Mouse (Mus musculus): ENCODE measurements around the gene Xpr1. TPM values are rescaled to one million over a fixed set of nuclear protein-coding genes. Genes with fewer than 3 reads are reported as not detected.

Xpr1 gene
- polyA plus RNA-seq, 1 experiment = 4.3 TPM

GRCm38 (mm10) chr1:155320091-155320833, 97.0 kb downstream of the Xpr1 start:
- no peak overlapping the region for H3ac ChIP-seq (ENCODE audit: control insufficient read depth, insufficient read length, low read depth)
- H3K4me3 ChIP-seq (ENCODE audit: insufficient read depth, poor library complexity, severe bottlenecking) = no peak overlapping the region
- no peaks in the 10 kb centered on the region for H3K79me3 ChIP-seq (ENCODE audit: low read depth)
- H3K79me2 ChIP-seq (ENCODE audit: control insufficient read depth, insufficient read depth) = no peaks in the 10 kb centered on the region
- H3K27me3 ChIP-seq (ENCODE audit: control insufficient read depth, insufficient read depth, insufficient read length) = no peaks in the 10 kb centered on the region
- H3K36me3 ChIP-seq (ENCODE audit: control insufficient read depth, insufficient read depth) = no peaks in the 10 kb centered on the region
- TF ChIP-seq FOSL1 (IDR thresholded peaks at IDR 0.05; ENCODE audit: insufficient read depth, low read length, poor library complexity, severe bottlenecking) = no peak
- TF ChIP-seq MYOG (IDR thresholded peaks at IDR 0.05; ENCODE audit: control insufficient read depth, extremely low read depth, insufficient read length) = no peak

DNA sequence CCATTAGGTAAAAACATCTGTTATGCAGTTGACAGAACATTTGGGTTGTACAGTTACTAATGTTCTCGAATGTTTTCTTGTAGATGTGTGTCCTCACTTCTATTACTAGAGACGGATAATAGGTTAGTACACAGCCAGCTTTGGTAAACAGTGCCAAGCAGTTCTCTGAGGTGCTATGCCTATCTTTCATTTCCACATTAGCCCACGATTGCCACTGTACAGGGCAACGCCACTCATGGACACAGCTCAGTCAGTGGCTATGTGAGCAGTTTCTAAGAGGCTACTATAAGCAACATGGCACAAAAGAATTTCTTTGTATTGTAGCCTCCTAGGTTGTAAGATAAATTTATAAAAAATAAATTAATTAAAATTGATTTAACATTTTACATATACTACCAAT, 97.7 kb downstream of the Xpr1 start:
- Histone ChIP-seq H3K79me2 (ENCODE audit: control insufficient read depth, insufficient read depth) (no peaks in the 10 kb centered on the region), H3K79me3 (ENCODE audit: low read depth) (no peaks in the 10 kb centered on the region), H3ac (ENCODE audit: control insufficient read depth, insufficient read length, low read depth) (no peak overlapping the region), H3K4me3 (ENCODE audit: insufficient read depth, poor library complexity, severe bottlenecking) (no peak overlapping the region), H3K27me3 (ENCODE audit: control insufficient read depth, insufficient read depth, insufficient read length) (no peaks in the 10 kb centered on the region), H3K36me3 (ENCODE audit: control insufficient read depth, insufficient read depth) (no peaks in the 10 kb centered on the region)
- no peak for TF ChIP-seq MYOG (IDR thresholded peaks at IDR 0.05; ENCODE audit: control insufficient read depth, extremely low read depth, insufficient read length)
- no peak for TF ChIP-seq MYOD1 (IDR thresholded peaks at IDR 0.05; ENCODE audit: control insufficient read depth, insufficient read length, low read depth)
- no peak for TF ChIP-seq CTCF (IDR thresholded peaks at IDR 0.05; ENCODE audit: control insufficient read depth, insufficient read depth, insufficient read length)
- no peak for TF ChIP-seq FOSL1 (IDR thresholded peaks at IDR 0.05; ENCODE audit: insufficient read depth, low read length, poor library complexity, severe bottlenecking)
- TF ChIP-seq USF1 (IDR thresholded peaks at IDR 0.05; ENCODE audit: low read depth) = no peak
- TF ChIP-seq MAX (IDR thresholded peaks at IDR 0.05) = no peak
- TF ChIP-seq CEBPB (IDR thresholded peaks at IDR 0.05; ENCODE audit: low read depth) = no peak

- H3K27me3 ChIP-seq (ENCODE audit: control insufficient read depth, insufficient read depth, insufficient read length) = no peaks in the 10 kb centered on the region
- no peaks in the 10 kb centered on the region for H3K79me3 ChIP-seq (ENCODE audit: low read depth)
- H3ac ChIP-seq (ENCODE audit: control insufficient read depth, insufficient read length, low read depth) = no peak overlapping the region
- H3K36me3 ChIP-seq (ENCODE audit: control insufficient read depth, insufficient read depth) = no peaks in the 10 kb centered on the region
- TF ChIP-seq FOSL1 (IDR thresholded peaks at IDR 0.05; ENCODE audit: insufficient read depth, low read length, poor library complexity, severe bottlenecking) = no peak
- TF ChIP-seq CTCF (IDR thresholded peaks at IDR 0.05; ENCODE audit: control insufficient read depth, insufficient read depth, insufficient read length) = no peak
- no peak for TF ChIP-seq CEBPB (IDR thresholded peaks at IDR 0.05; ENCODE audit: low read depth)
- TF ChIP-seq MYOD1 (IDR thresholded peaks at IDR 0.05; ENCODE audit: control insufficient read depth, insufficient read length, low read depth) = no peak
- no peak for TF ChIP-seq USF1 (IDR thresholded peaks at IDR 0.05; ENCODE audit: low read depth)
- no peak for TF ChIP-seq MYOG (IDR thresholded peaks at IDR 0.05; ENCODE audit: control insufficient read depth, extremely low read depth, insufficient read length)
- TF ChIP-seq MAX (IDR thresholded peaks at IDR 0.05) = no peak
- no peak overlapping the region for H3K4me3 ChIP-seq (ENCODE audit: insufficient read depth, poor library complexity, severe bottlenecking)
- H3K79me2 ChIP-seq (ENCODE audit: control insufficient read depth, insufficient read depth) = no peaks in the 10 kb centered on the region
Observed at GRCm38 (mm10) chr1:155311672-155312071, 105.5 kb downstream of the Xpr1 start.

- Histone ChIP-seq H3ac (ENCODE audit: control insufficient read depth, insufficient read length, low read depth) (no peak overlapping the region), H3K27me3 (ENCODE audit: control insufficient read depth, insufficient read depth, insufficient read length) (no peaks in the 10 kb centered on the region), H3K79me3 (ENCODE audit: low read depth) (no peaks in the 10 kb centered on the region), H3K4me3 (ENCODE audit: insufficient read depth, poor library complexity, severe bottlenecking) (no peak overlapping the region), H3K79me2 (ENCODE audit: control insufficient read depth, insufficient read depth) (no peaks in the 10 kb centered on the region), H3K36me3 (ENCODE audit: control insufficient read depth, insufficient read depth) (no peaks in the 10 kb centered on the region)
- TF ChIP-seq FOSL1 (IDR thresholded peaks at IDR 0.05; ENCODE audit: insufficient read depth, low read length, poor library complexity, severe bottlenecking) (no peak), MAX (IDR thresholded peaks at IDR 0.05) (no peak), MYOD1 (IDR thresholded peaks at IDR 0.05; ENCODE audit: control insufficient read depth, insufficient read length, low read depth) (no peak), CEBPB (IDR thresholded peaks at IDR 0.05; ENCODE audit: low read depth) (no peak), CTCF (IDR thresholded peaks at IDR 0.05; ENCODE audit: control insufficient read depth, insufficient read depth, insufficient read length) (no peak), MYOG (IDR thresholded peaks at IDR 0.05; ENCODE audit: control insufficient read depth, extremely low read depth, insufficient read length) (no peak), USF1 (IDR thresholded peaks at IDR 0.05; ENCODE audit: low read depth) (no peak)
Observed at GRCm38 (mm10) chr1:155306879-155307278, 110.3 kb downstream of the Xpr1 start.

GRCm38 (mm10) chr1:155303402-155303801, 113.8 kb downstream of the Xpr1 start:
- Histone ChIP-seq H3K79me3 (ENCODE audit: low read depth) (no peaks in the 10 kb centered on the region), H3K27me3 (ENCODE audit: control insufficient read depth, insufficient read depth, insufficient read length) (no peaks in the 10 kb centered on the region), H3K79me2 (ENCODE audit: control insufficient read depth, insufficient read depth) (no peaks in the 10 kb centered on the region), H3K4me3 (ENCODE audit: insufficient read depth, poor library complexity, severe bottlenecking) (no peak overlapping the region), H3ac (ENCODE audit: control insufficient read depth, insufficient read length, low read depth) (no peak overlapping the region), H3K36me3 (ENCODE audit: control insufficient read depth, insufficient read depth) (no peaks in the 10 kb centered on the region)
- TF ChIP-seq CEBPB (IDR thresholded peaks at IDR 0.05; ENCODE audit: low read depth) = no peak
- TF ChIP-seq CTCF (IDR thresholded peaks at IDR 0.05; ENCODE audit: control insufficient read depth, insufficient read depth, insufficient read length) = no peak
- TF ChIP-seq MAX (IDR thresholded peaks at IDR 0.05) = no peak
- TF ChIP-seq USF1 (IDR thresholded peaks at IDR 0.05; ENCODE audit: low read depth) = no peak
- no peak for TF ChIP-seq MYOD1 (IDR thresholded peaks at IDR 0.05; ENCODE audit: control insufficient read depth, insufficient read length, low read depth)
- no peak for TF ChIP-seq FOSL1 (IDR thresholded peaks at IDR 0.05; ENCODE audit: insufficient read depth, low read length, poor library complexity, severe bottlenecking)
- no peak for TF ChIP-seq MYOG (IDR thresholded peaks at IDR 0.05; ENCODE audit: control insufficient read depth, extremely low read depth, insufficient read length)

- no peak overlapping the region for H3ac ChIP-seq (ENCODE audit: control insufficient read depth, insufficient read length, low read depth)
- no peaks in the 10 kb centered on the region for H3K79me2 ChIP-seq (ENCODE audit: control insufficient read depth, insufficient read depth)
- H3K36me3 ChIP-seq (ENCODE audit: control insufficient read depth, insufficient read depth) = no peaks in the 10 kb centered on the region
- no peak overlapping the region for H3K4me3 ChIP-seq (ENCODE audit: insufficient read depth, poor library complexity, severe bottlenecking)
- H3K79me3 ChIP-seq (ENCODE audit: low read depth) = no peaks in the 10 kb centered on the region
- no peaks in the 10 kb centered on the region for H3K27me3 ChIP-seq (ENCODE audit: control insufficient read depth, insufficient read depth, insufficient read length)
- TF ChIP-seq CTCF (IDR thresholded peaks at IDR 0.05; ENCODE audit: control insufficient read depth, insufficient read depth, insufficient read length) = no peak
- TF ChIP-seq MAX (IDR thresholded peaks at IDR 0.05) = no peak
- no peak for TF ChIP-seq CEBPB (IDR thresholded peaks at IDR 0.05; ENCODE audit: low read depth)
- no peak for TF ChIP-seq USF1 (IDR thresholded peaks at IDR 0.05; ENCODE audit: low read depth)
- TF ChIP-seq MYOD1 (IDR thresholded peaks at IDR 0.05; ENCODE audit: control insufficient read depth, insufficient read length, low read depth) = no peak
- TF ChIP-seq MYOG (IDR thresholded peaks at IDR 0.05; ENCODE audit: control insufficient read depth, extremely low read depth, insufficient read length) = no peak
- TF ChIP-seq FOSL1 (IDR thresholded peaks at IDR 0.05; ENCODE audit: insufficient read depth, low read length, poor library complexity, severe bottlenecking) = no peak
Observed at GRCm38 (mm10) chr1:155297615-155298014, 119.6 kb downstream of the Xpr1 start.

Data from C2C12 (cell line).